Mouse (Mus musculus) gastrocnemius, adult 8-10 months (tissue): ENCODE measurements around the gene Gm11549. TPM values are rescaled to one million over a fixed set of nuclear protein-coding genes. Genes with fewer than 3 reads are reported as not detected.

Source experiments
- DNase-seq, 2 experiments: peaks; one replicate each; pipeline ENCODE4 v3.0.0; 2022; ENCODE audit warnings: low spot score in 2 of 2
- total RNA-seq, 4 experiments: library from RNA; stranded (reverse); gene quantifications; 2 replicates each; pipeline ENCODE4 v1.2.4; 2022

The Gm11549 gene
- not detected for total RNA-seq

GRCm38 (mm10) chr3:36521073-36522060 is at the start of gene Gm11549:
Gene Gm11549 (minus strand): TSS chr3:36521813.
- no peak for DNase-seq

- DNase-seq = no peak
Observed at GRCm38 (mm10) chr3:36569836-36570235, 48.2 kb upstream of the Gm11549 start.

- DNase-seq = no peak
Observed at GRCm38 (mm10) chr3:36563666-36564065, 42.1 kb upstream of the Gm11549 start.

- no peak for DNase-seq
Observed at GRCm38 (mm10) chr3:36559606-36560005, 38.0 kb upstream of the Gm11549 start.

- no peak for DNase-seq
Observed at GRCm38 (mm10) chr3:36557601-36558000, 36.0 kb upstream of the Gm11549 start.

- DNase-seq = peak; percentile 80 to 83
Observed at GRCm38 (mm10) chr3:36552406-36553047, 30.9 kb upstream of the Gm11549 start, which contains the start of gene Exosc9. Gene Exosc9 (plus strand): TSS chr3:36552606.

GRCm38 (mm10) chr3:36551851-36552384 is 30.3 kb upstream of the Gm11549 start:
- no peak for DNase-seq

GRCm38 (mm10) chr3:36551343-36551742 is 29.7 kb upstream of the Gm11549 start:
- DNase-seq = peak in 1 of 2 experiments; percentile 21

- DNase-seq = no peak
Observed at GRCm38 (mm10) chr3:36544961-36545360, 23.3 kb upstream of the Gm11549 start.

- no peak for DNase-seq
Observed at GRCm38 (mm10) chr3:36541399-36541798, 19.8 kb upstream of the Gm11549 start.

- no peak for DNase-seq
Observed at GRCm38 (mm10) chr3:36540756-36541155, 19.1 kb upstream of the Gm11549 start.

- no peak for DNase-seq
Observed at GRCm38 (mm10) chr3:36537701-36538470, 16.3 kb upstream of the Gm11549 start.

GRCm38 (mm10) chr3:36536041-36536440 is 14.4 kb upstream of the Gm11549 start:
- DNase-seq = no peak

- no peak for DNase-seq
Observed at GRCm38 (mm10) chr3:36533201-36533672, 11.6 kb upstream of the Gm11549 start.

GRCm38 (mm10) chr3:36532738-36533137 is 11.1 kb upstream of the Gm11549 start:
- no peak for DNase-seq

- DNase-seq = no peak
Observed at GRCm38 (mm10) chr3:36531979-36532542, 10.4 kb upstream of the Gm11549 start.

GRCm38 (mm10) chr3:36531242-36531641 is 9.6 kb upstream of the Gm11549 start:
- DNase-seq = no peak

GRCm38 (mm10) chr3:36530781-36531180 is 9.2 kb upstream of the Gm11549 start:
- DNase-seq = no peak

GRCm38 (mm10) chr3:36530345-36530744 is 8.7 kb upstream of the Gm11549 start:
- DNase-seq = no peak

- DNase-seq = no peak
Observed at GRCm38 (mm10) chr3:36524466-36524865, 2.9 kb upstream of the Gm11549 start.

GRCm38 (mm10) chr3:36522137-36522536 is 524 bp upstream of the Gm11549 start:
- no peak for DNase-seq
